Mouse (Mus musculus) heart, embryonic 14.5 days (tissue): ENCODE measurements around the gene Sun1. TPM values are rescaled to one million over a fixed set of nuclear protein-coding genes. Genes with fewer than 3 reads are reported as not detected.
A peak's percentile ranks its signal among the peaks of the same experiment; 100 is the strongest.

Experiments used
- ATAC-seq: fragments of 200-750 bp; cut with Nextera tagmentation; 2 replicates; pipeline ENCODE4 v1.8.0; 2017; ENCODE audit warnings: low read depth, moderate TSS enrichment; ENCODE audit not compliant: insufficient number of reproducible peaks, insufficient read depth, low FRiP score
- H3K27ac ChIP-seq, 2 experiments: fragments of 200-500 bp in 1 of 2; fragments of 300-500 bp in 1 of 2; sonication (generic) in 1 of 2; replicated peaks in 1 of 2; 2 replicates each; pipeline ENCODE4 v1.5.1; 2012 to 2014; ENCODE audit warnings: low read depth in 2 of 2, low read length in 2 of 2, control low read depth in 1 of 2, mild to moderate bottlenecking in 1 of 2, mixed read lengths in 1 of 2; ENCODE audit not compliant: control insufficient read depth in 1 of 2, insufficient read depth in 1 of 2
- H3K27me3 ChIP-seq: fragments of 300-500 bp; sonication (generic); 2 replicates; pipeline ENCODE4 v1.6.1; 2014; ENCODE audit warnings: mild to moderate bottlenecking, low read length, control low read depth; ENCODE audit not compliant: control insufficient read depth, insufficient read depth
- H3K36me3 ChIP-seq: fragments of 300-500 bp; sonication (generic); 2 replicates; pipeline ENCODE4 v1.6.1; 2014; ENCODE audit warnings: mild to moderate bottlenecking, control low read depth, low read length, mixed read lengths; ENCODE audit not compliant: control insufficient read depth, insufficient read depth
- H3K4me1 ChIP-seq, 2 experiments: fragments of 200-500 bp in 1 of 2; fragments of 300-500 bp in 1 of 2; sonication (generic) in 1 of 2; 2 replicates each; pipeline ENCODE4 v1.6.1; 2012 to 2014; ENCODE audit warnings: low read length in 2 of 2, control low read depth in 1 of 2, mixed read lengths in 1 of 2; ENCODE audit not compliant: control insufficient read depth in 2 of 2, insufficient read depth in 2 of 2
- H3K4me2 ChIP-seq: fragments of 300-500 bp; sonication (generic); 2 replicates; pipeline ENCODE4 v1.6.1; 2014; ENCODE audit warnings: mild to moderate bottlenecking, low read length
- H3K4me3 ChIP-seq, 2 experiments: fragments of 200-500 bp in 1 of 2; fragments of 300-500 bp in 1 of 2; sonication (generic) in 1 of 2; 2 replicates each; pipeline ENCODE4 v1.5.1; 2012 to 2014; ENCODE audit warnings: low read length in 2 of 2, mild to moderate bottlenecking in 2 of 2, control low read depth in 1 of 2, low read depth in 1 of 2, moderate library complexity in 1 of 2; ENCODE audit not compliant: control insufficient read depth in 1 of 2, insufficient read depth in 1 of 2
- H3K9ac ChIP-seq: fragments of 300-500 bp; sonication (generic); 2 replicates; pipeline ENCODE4 v1.6.1; 2014; ENCODE audit warnings: mild to moderate bottlenecking, low read length
- H3K9me3 ChIP-seq: fragments of 300-500 bp; sonication (generic); 2 replicates; pipeline ENCODE4 v1.6.1; 2016; ENCODE audit warnings: low read length, control low read depth; ENCODE audit not compliant: control insufficient read depth
- WGBS: fragments of 180-500 bp; shearing (Covaris S2); extraction: QIAGEN DNeasy Blood & Tissue Kit; methylation state at CpG from one replicate; pipeline ENCODE4 v1.1.7; 2014; 5-methylcytosine and 5-hydroxymethylcytosine counted together
- polyA plus RNA-seq: library from polyadenylated mRNA; unstranded; fragments of >200 nt; fragmentation: Nextera tagmentation; extraction: Ambion mirVana; gene quantifications from 2 replicates; pipeline ENCODE4 v1.2.1, GENCODE M21; 2014

The Sun1 gene
- polyA plus RNA-seq, 1 experiment from 2014 or later, result 41.4 TPM

- Histone ChIP-seq H3K4me2 (peak overlapping the region; percentile 96), H3K9ac (peak overlapping the region; percentile 81), H3K36me3 (peaks cover 44% of the 10 kb centered on the region), H3K27ac (peak overlapping the region; percentile 77 to 91), H3K27me3 (no peaks in the 10 kb centered on the region), H3K4me1 (peaks cover 27 to 43% of the 10 kb centered on the region in 2 experiments), H3K9me3 (no peaks in the 10 kb centered on the region), H3K4me3 (peak overlapping the region; percentile 77 to 98)
- WGBS, result under 1% methylated on average over 8 of the region's 8 CpGs
- ATAC-seq, result 0 out of 2 replicates have a peak, but pooled peaks have one; percentile 1
These were observed 51.3 kb downstream of the Sun1 start for GRCm38 (mm10) chr5:139251736-139252080.

- ATAC-seq, result peak; percentile 93
- H3K4me1 ChIP-seq, result peaks cover 32 to 49% of the 10 kb centered on the region in 2 experiments
- under 1% methylated on average over 87 of the region's 90 CpGs for WGBS
These were observed 51.9 kb downstream of the Sun1 start, which contains the start of gene Get4 for GRCm38 (mm10) chr5:139252081-139252909. Get4 (plus strand) TSS chr5:139252324.

GRCm38 (mm10) chr5:139252910-139253245 is 52.4 kb downstream of the Sun1 start:
- no peaks in the 10 kb centered on the region for H3K9me3 ChIP-seq
- peak overlapping the region; percentile 92 to 96 for H3K27ac ChIP-seq
- under 1% methylated on average over 7 of the region's 7 CpGs for WGBS
- peak overlapping the region; percentile 91 for H3K9ac ChIP-seq
- peak overlapping the region; percentile 77 to 98 for H3K4me3 ChIP-seq
- H3K27me3 ChIP-seq, result no peaks in the 10 kb centered on the region
- peak; percentile 2; the same call in 1 of the 2 replicates for ATAC-seq
- H3K36me3 ChIP-seq, result peaks cover 35% of the 10 kb centered on the region
- H3K4me1 ChIP-seq, result peaks cover 32 to 51% of the 10 kb centered on the region in 2 experiments
- H3K4me2 ChIP-seq, result peak overlapping the region; percentile 96

More at GRCm38 (mm10) chr5:139252081-139252909, 51.9 kb downstream of the Sun1 start, which contains the start of gene Get4:
- H3K36me3 ChIP-seq, result peaks cover 41% of the 10 kb centered on the region
- H3K9me3 ChIP-seq, result no peaks in the 10 kb centered on the region
- H3K27me3 ChIP-seq, result no peaks in the 10 kb centered on the region
- H3K4me2 ChIP-seq, result peak within 1 kb of the TSS; percentile 96
- H3K27ac ChIP-seq, result peak within 1 kb of the TSS; percentile 92 to 96
- peak within 1 kb of the TSS; percentile 77 to 98 for H3K4me3 ChIP-seq
- H3K9ac ChIP-seq, result peak within 1 kb of the TSS; percentile 91

GRCm38 (mm10) chr5:139253301-139253741 is 52.9 kb downstream of the Sun1 start:
- peak overlapping the region; percentile 91 for H3K9ac ChIP-seq
- peak overlapping the region; percentile 92 to 96 for H3K27ac ChIP-seq
- H3K4me3 ChIP-seq, result peak overlapping the region; percentile 77 to 98
- WGBS, result 3% methylated on average over 6 of the region's 6 CpGs
- peak overlapping the region; percentile 96 for H3K4me2 ChIP-seq
- no peaks in the 10 kb centered on the region for H3K9me3 ChIP-seq
- peaks cover 36 to 54% of the 10 kb centered on the region in 2 experiments for H3K4me1 ChIP-seq
- no peaks in the 10 kb centered on the region for H3K27me3 ChIP-seq
- ATAC-seq, result no peak
- H3K36me3 ChIP-seq, result peaks cover 31% of the 10 kb centered on the region

GRCm38 (mm10) chr5:139254938-139255337 is 54.5 kb downstream of the Sun1 start:
- no peaks in the 10 kb centered on the region for H3K27me3 ChIP-seq
- peaks cover 16% of the 10 kb centered on the region for H3K36me3 ChIP-seq
- no peak for ATAC-seq
- peak overlapping the region; percentile 55; the same call in 1 of the 2 replicates for H3K9ac ChIP-seq
- H3K4me1 ChIP-seq, result peaks cover 39 to 70% of the 10 kb centered on the region in 2 experiments
- H3K4me2 ChIP-seq, result peak overlapping the region; percentile 2; the same call in 1 of the 2 replicates
- H3K27ac ChIP-seq, result peak overlapping the region in 1 of 2 experiments; percentile 75; a peak in 2 of 4 replicates
- H3K9me3 ChIP-seq, result no peaks in the 10 kb centered on the region
- 76% methylated on average over 6 of the region's 6 CpGs for WGBS
- no peak overlapping the region for H3K4me3 ChIP-seq

- Histone ChIP-seq H3K4me1 (peaks cover 41 to 75% of the 10 kb centered on the region in 2 experiments), H3K27me3 (no peaks in the 10 kb centered on the region), H3K36me3 (peaks cover 11% of the 10 kb centered on the region), H3K9me3 (no peaks in the 10 kb centered on the region), H3K4me2 (peak overlapping the region; percentile 13), H3K27ac (peak overlapping the region in 1 of 2 experiments; percentile 75; a peak in 2 of 4 replicates), H3K4me3 (no peak overlapping the region), H3K9ac (peak overlapping the region; percentile 55)
- WGBS, result 56% methylated on average over 6 of the region's 6 CpGs
- no peak for ATAC-seq
These were observed 55.3 kb downstream of the Sun1 start for GRCm38 (mm10) chr5:139255777-139256176.

- Histone ChIP-seq H3K4me1 (peaks cover 40 to 75% of the 10 kb centered on the region in 2 experiments), H3K9ac (peak overlapping the region; percentile 55; the same call in 1 of the 2 replicates)
- 79% methylated on average over 3 of the region's 3 CpGs for WGBS
These were observed 55.9 kb downstream of the Sun1 start for GRCm38 (mm10) chr5:139256211-139256765.

More at GRCm38 (mm10) chr5:139256211-139256765, 55.9 kb downstream of the Sun1 start:
- H3K27ac ChIP-seq, result peak overlapping the region; percentile 73 to 75
- 0 out of 2 replicates have a peak overlapping the region, but pooled peaks have one; percentile 13 for H3K4me2 ChIP-seq
- H3K4me3 ChIP-seq, result no peak overlapping the region
- no peaks in the 10 kb centered on the region for H3K27me3 ChIP-seq
- no peaks in the 10 kb centered on the region for H3K9me3 ChIP-seq
- peaks cover 14% of the 10 kb centered on the region for H3K36me3 ChIP-seq
- no peak for ATAC-seq
